Comparison of ENCODE assay signal across 23 mouse cellular contexts in the genomic region with DNA sequence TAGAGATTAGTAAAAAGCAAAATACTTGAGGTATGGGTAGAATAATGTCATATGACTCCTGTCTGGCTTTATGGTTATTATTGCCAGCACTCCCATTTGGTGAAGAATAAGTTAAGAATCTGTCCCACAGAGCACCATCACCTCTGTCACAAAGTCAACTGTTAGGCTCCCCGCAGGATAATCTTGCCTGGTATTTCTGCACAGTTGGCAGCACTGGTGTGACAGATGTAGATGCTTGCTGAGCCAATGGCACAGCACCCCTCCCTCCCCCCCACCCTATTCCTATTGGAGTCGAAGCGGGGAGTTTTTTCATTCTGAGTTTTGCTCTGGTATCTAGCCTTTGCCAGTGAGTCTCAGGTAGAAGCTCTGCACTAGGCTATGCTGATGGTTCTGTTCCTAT. TPM values are rescaled to one million over a fixed set of nuclear protein-coding genes. Genes with fewer than 3 reads are reported as not detected.
"Had no signal": no experiment of that assay in that cellular context is flagged by ENCODE, and none has a peak within 500 bp of the region (broad histone marks: within the 10 kb centered on the region; RNA-seq: fewer than 3 reads in every experiment).

No protein-coding gene starts in this region.

- H3K27me3 ChIP-seq: kidney, embryonic 15.5 days; liver, embryonic 13.5 days had no signal

- H3K4me3 ChIP-seq: kidney, embryonic 15.5 days; liver, embryonic 13.5 days had no signal

- DNase-seq: kidney, adult 8-10 months; kidney, postnatal 10 days; kidney, postnatal 36 days; liver, embryonic 13.5 days; lung, adult 2 months; lung, postnatal 14 days; lung, postnatal 4 days; midbrain, embryonic 14.5 days; thymus, adult 18-20 months; thymus, postnatal 36 days had no signal

- H3K9me3 ChIP-seq: kidney, embryonic 15.5 days; liver, embryonic 13.5 days had no signal

- H3K27ac ChIP-seq: kidney, embryonic 15.5 days; liver, embryonic 13.5 days had no signal

- H3K4me2 ChIP-seq: kidney, embryonic 15.5 days; liver, embryonic 13.5 days; midbrain, embryonic 11.5 days had no signal

- H3K4me1 ChIP-seq: kidney, embryonic 15.5 days; liver, embryonic 13.5 days had no signal

- H3K9ac ChIP-seq: kidney, embryonic 15.5 days; liver, embryonic 13.5 days had no signal

- H3K36me3 ChIP-seq: kidney, embryonic 15.5 days; liver, embryonic 13.5 days had no signal

RNA-seq across cellular contexts. Expression of a gene that starts 23.9 kb away (rescaled TPM):
- total RNA-seq: megakaryocyte-erythroid progenitor cell, adult 5-6 weeks had no signal
- polyA plus RNA-seq: kidney, embryonic 15.5 days; limb, embryonic 11.5 days; limb, embryonic 14.5 days; liver, adult 2 months; liver, embryonic 13.5 days; liver, embryonic 16.5 days; lung, adult 2 months; lung, embryonic 16.5 days; small intestine, adult 2 months; spleen, adult 2 months; stomach, embryonic 16.5 days; testis, adult 2 months; urinary bladder, adult 2 months had no signal
